Mouse (Mus musculus) forebrain, postnatal 0 days (tissue): ENCODE data around the gene Msrb3. TPM values are rescaled to one million over a fixed set of nuclear protein-coding genes. Genes with fewer than 3 reads are reported as not detected.

Experiments used
- ATAC-seq: fragments of 200-750 bp; cut with Nextera tagmentation; 2 replicates; pipeline ENCODE4 v1.8.0; 2017; ENCODE audit warnings: mild to moderate bottlenecking, moderate library complexity
- DNase-seq: peaks from one replicate; pipeline ENCODE4 v3.0.0-alpha.2; 2015
- H3K27ac ChIP-seq: fragments of 300-500 bp; sonication (generic); 2 replicates; pipeline ENCODE4 v1.5.1; 2014; ENCODE audit warnings: low read depth, mild to moderate bottlenecking, antibody characterized with exemption, low read length, moderate library complexity, mixed read lengths
- H3K27me3 ChIP-seq: fragments of 300-500 bp; sonication (generic); 2 replicates; pipeline ENCODE4 v1.6.1; 2014; ENCODE audit warnings: mild to moderate bottlenecking, low read length, mixed read lengths; ENCODE audit not compliant: insufficient read depth
- H3K36me3 ChIP-seq: fragments of 300-500 bp; sonication (generic); 2 replicates; pipeline ENCODE4 v1.6.1; 2014; ENCODE audit warnings: mild to moderate bottlenecking, moderate library complexity; ENCODE audit not compliant: insufficient read depth
- H3K4me1 ChIP-seq: fragments of 300-500 bp; sonication (generic); 2 replicates; pipeline ENCODE4 v1.6.1; 2014; ENCODE audit warnings: antibody characterized with exemption; ENCODE audit not compliant: insufficient read depth
- H3K4me2 ChIP-seq: fragments of 300-500 bp; sonication (generic); 2 replicates; pipeline ENCODE4 v1.6.1; 2014; ENCODE audit warnings: low read depth, mild to moderate bottlenecking, moderate library complexity
- H3K4me3 ChIP-seq: fragments of 300-500 bp; sonication (generic); 2 replicates; pipeline ENCODE4 v1.5.1; 2014; ENCODE audit warnings: low read depth, low read length, mixed read lengths
- H3K9ac ChIP-seq: fragments of 300-500 bp; sonication (generic); 2 replicates; pipeline ENCODE4 v1.6.1; 2014; ENCODE audit warnings: mild to moderate bottlenecking
- H3K9me3 ChIP-seq: fragments of 300-500 bp; sonication (generic); 2 replicates; pipeline ENCODE4 v1.6.1; 2016; ENCODE audit warnings: low read length
- CTCF ChIP-seq: sonication (generic); IDR thresholded peaks from 2 replicates; pipeline ENCODE4 v1.5.1; 2016; ENCODE audit warnings: antibody characterized with exemption, control low read depth, low read depth
- WGBS: fragments of 180-500 bp; shearing (Covaris S2); extraction: QIAGEN DNeasy Blood & Tissue Kit; methylation state at CpG from one replicate; pipeline ENCODE4 v1.1.7; 2014; 5-methylcytosine and 5-hydroxymethylcytosine counted together
- polyA plus RNA-seq: library from polyadenylated mRNA; unstranded; fragments of >200 nt; fragmentation: Nextera tagmentation; extraction: Ambion mirVana; gene quantifications from 2 replicates; pipeline ENCODE4 v1.2.1, GENCODE M21; 2015
- total RNA-seq: library from RNA; depleted of rRNA; stranded (reverse); fragments of >200 nt; gene quantifications from 2 replicates; pipeline ENCODE4 v1.2.3, GENCODE M21; 2014

Gene Msrb3
- total and polyA plus RNA-seq, 2 experiments from 2014 or later = 1.5 to 6.1 TPM

DNA sequence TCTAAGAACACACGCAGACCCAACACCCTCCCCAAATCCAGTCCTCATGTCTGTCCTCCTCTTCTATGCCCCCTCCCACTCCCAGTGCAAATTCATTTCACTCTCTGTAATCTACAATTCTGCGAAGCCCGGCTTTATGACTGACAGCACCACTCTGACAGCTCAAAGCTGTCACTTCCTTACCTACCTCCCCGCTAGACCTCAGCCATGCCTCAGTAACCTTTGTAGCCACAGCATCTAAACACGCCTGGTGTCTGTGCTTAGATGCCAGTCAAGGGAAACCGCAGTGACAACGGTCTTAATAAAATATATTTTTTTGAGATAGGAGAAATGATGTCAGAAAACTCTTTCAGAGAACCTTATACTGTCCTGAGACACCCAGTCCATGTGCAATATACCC is 72.5 kb downstream of the Msrb3 start:
- Histone ChIP-seq H3K27me3 (no peaks in the 10 kb centered on the region; the same call in 1 of the 2 replicates), H3K27ac (no peak overlapping the region), H3K4me2 (no peak overlapping the region), H3K36me3 (no peaks in the 10 kb centered on the region), H3K9ac (no peak overlapping the region), H3K4me3 (no peak overlapping the region), H3K9me3 (no peaks in the 10 kb centered on the region), H3K4me1 (0 out of 2 replicates have a peak, but pooled peaks cover 2% of the 10 kb centered on the region)
- DNase-seq (peak; percentile 8), ATAC-seq (no peak)
- WGBS = 36% methylated on average over 7 of the region's 7 CpGs
- no peak for TF ChIP-seq CTCF

DNA sequence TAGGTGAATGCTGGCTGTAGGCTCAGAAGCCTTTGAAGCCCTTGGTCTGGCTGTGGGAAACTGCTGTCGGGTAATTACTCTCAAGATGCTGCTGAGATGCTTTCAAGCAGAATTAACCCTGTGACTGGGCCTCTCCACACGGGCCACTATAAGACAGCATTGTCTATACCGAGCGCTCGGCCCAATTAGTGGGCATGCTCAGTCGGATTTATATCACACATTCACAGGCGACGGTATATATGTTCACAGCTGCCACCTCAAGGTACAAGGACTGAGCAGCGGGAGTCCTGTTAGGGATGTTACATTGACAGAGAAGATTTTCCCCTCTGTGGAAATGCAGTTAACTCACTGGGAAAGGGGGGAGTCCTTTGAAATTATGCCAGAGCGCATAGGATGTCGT is 73.3 kb downstream of the Msrb3 start:
- Histone ChIP-seq H3K4me2 (peak overlapping the region; percentile 13; the same call in 1 of the 2 replicates), H3K27ac (no peak overlapping the region), H3K4me1 (0 out of 2 replicates have a peak, but pooled peaks cover 5% of the 10 kb centered on the region), H3K9me3 (no peaks in the 10 kb centered on the region), H3K27me3 (no peaks in the 10 kb centered on the region; the same call in 1 of the 2 replicates), H3K4me3 (no peak overlapping the region), H3K9ac (no peak overlapping the region), H3K36me3 (no peaks in the 10 kb centered on the region)
- ATAC-seq (no peak), DNase-seq (peak; percentile 13)
- WGBS = 11% methylated on average over 11 of the region's 11 CpGs
- TF ChIP-seq CTCF = no peak

DNA sequence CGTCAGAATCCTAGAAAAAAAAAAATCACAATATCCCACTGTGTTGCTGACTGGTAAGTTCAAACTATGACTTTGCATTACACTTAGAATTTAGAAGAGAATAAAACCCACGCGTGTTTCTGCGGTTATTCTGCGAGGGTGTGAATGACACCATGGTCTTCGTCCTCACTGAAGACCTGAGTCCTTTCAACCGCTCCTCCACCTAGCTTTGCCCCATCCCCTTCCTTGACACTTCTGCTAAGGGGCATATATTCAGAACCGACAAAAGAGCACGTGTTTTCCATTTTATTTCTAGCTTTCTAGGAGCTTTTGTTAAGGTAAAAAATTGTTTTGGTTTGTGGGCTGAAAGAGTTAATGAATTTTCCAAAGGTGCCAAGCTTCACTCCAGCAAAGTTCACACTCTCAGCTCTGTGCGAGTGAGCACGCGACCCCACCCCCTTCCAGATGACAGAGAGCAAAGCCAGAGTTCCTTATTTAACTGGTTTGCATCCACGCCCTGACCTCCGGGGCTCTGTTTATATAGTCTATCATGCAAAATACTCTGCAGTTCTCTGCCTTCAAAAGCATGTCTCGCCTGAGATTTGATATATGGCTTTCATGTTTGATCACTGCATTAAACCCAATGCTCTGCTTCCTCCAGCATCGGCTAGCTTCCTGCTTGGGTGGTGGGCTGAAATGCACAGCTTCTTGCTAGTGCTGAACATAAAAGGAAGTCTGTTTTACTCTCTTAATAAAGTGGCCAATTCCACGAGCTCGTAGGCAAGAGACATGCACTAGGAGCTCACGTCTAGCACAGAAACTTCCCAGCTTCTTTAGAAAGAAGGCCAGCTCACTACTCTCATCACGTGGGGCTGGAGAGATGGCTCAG is 77.2 kb downstream of the Msrb3 start:
- Histone ChIP-seq H3K27me3 (no peaks in the 10 kb centered on the region; the same call in 1 of the 2 replicates), H3K4me1 (0 out of 2 replicates have a peak, but pooled peaks cover 5% of the 10 kb centered on the region), H3K27ac (no peak overlapping the region), H3K4me3 (no peak overlapping the region), H3K4me2 (peak overlapping the region; percentile 4; the same call in 1 of the 2 replicates), H3K9ac (no peak overlapping the region), H3K9me3 (no peaks in the 10 kb centered on the region), H3K36me3 (no peaks in the 10 kb centered on the region)
- ATAC-seq (no peak), DNase-seq (peak; percentile 11)
- WGBS = 12% methylated on average over 20 of the region's 20 CpGs
- no peak for TF ChIP-seq CTCF

DNA sequence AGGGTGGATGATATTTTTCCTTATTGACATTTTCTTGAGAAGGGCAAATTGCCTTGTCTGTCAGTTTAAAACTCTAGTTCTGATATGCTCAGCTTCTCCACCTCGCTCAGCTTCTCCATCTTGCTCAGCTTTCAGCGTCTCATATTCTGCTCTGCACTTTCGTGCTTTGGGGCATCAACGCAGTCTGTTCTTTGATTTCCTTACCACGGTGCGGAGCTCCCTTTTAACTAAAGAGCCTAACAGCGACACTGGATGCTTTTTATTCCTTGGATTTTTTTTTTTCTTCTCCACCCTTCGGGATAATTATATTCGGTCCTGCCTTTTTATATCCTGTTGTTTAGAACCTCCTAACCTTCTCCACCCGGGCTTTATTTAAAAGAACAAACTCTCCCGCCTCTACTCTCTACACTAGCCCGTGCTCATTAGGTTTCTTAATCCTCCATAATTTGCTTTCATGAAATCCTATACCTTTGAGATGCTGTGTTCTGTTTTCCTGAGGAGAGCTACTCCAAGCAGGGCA is 78.1 kb downstream of the Msrb3 start:
- Histone ChIP-seq H3K27me3 (no peaks in the 10 kb centered on the region; the same call in 1 of the 2 replicates), H3K4me2 (no peak overlapping the region; the same call in 1 of the 2 replicates), H3K4me3 (no peak overlapping the region), H3K36me3 (no peaks in the 10 kb centered on the region), H3K4me1 (0 out of 2 replicates have a peak, but pooled peaks cover 5% of the 10 kb centered on the region), H3K9ac (no peak overlapping the region), H3K9me3 (no peaks in the 10 kb centered on the region), H3K27ac (no peak overlapping the region)
- 7% methylated on average over 12 of the region's 12 CpGs for WGBS
- peak; percentile 14 for DNase-seq
- no peak for ATAC-seq
- TF ChIP-seq CTCF = no peak

DNA sequence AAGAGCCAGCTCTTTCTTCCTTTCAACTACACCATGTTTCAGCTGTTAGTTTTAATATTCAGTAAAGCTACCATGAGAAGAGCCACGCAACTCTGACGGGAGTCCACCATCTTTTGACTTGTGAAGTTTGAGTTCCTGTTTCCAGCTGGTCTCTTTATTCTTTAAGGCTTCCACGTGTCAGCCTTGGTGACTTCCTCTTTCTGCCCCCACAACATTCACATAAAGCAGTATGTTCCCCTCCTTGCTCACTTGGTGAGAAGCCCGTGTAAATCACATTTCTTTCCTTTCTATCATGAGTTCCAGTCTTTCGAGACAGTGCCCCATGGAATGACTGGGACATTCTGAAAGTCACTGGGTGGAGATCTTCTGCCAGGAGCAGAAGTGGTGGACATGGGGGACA is 83.6 kb downstream of the Msrb3 start:
- WGBS = 84% methylated on average over 5 of the region's 5 CpGs
- no peak for ATAC-seq
- Histone ChIP-seq H3K36me3 (no peaks in the 10 kb centered on the region), H3K27ac (no peak overlapping the region), H3K9me3 (no peaks in the 10 kb centered on the region), H3K27me3 (peaks cover 5% of the 10 kb centered on the region; the same call in 1 of the 2 replicates), H3K4me3 (no peak overlapping the region), H3K4me2 (no peak overlapping the region), H3K9ac (no peak overlapping the region), H3K4me1 (0 out of 2 replicates have a peak, but pooled peaks cover 4% of the 10 kb centered on the region)
- DNase-seq = no peak
- TF ChIP-seq CTCF = no peak

DNA sequence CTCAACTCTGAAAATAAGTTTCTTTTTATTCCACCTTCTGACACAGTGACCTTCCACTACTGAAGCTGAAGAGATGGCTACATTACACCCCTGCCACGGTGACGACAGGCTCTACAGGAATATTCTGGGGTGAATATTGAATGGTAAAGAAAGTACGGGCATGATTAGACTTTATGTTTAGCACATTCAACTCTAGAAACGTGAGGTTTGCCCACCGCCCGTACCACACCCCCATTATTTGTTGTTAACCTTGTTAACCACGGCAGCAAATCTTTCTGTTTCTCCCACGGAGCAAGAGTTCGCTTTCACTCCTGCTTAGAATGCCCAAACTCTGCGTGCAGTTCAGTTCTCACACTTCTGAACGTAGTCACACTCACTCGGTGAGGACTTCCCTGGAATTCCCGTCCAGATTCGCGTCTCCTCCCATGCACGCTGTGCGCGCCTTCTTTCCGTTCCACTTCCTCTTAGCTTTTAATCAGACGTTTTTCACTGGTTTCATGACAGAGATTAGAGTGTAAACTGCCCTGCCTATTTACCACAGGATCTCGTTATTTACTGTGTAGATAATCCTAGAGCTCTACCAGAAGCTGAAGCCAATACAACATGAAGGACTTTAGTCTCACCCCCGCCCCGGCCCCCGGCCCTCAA is 87.0 kb downstream of the Msrb3 start:
- Histone ChIP-seq H3K9ac (no peak overlapping the region), H3K4me2 (peak overlapping the region; percentile 36), H3K27me3 (peaks cover 5% of the 10 kb centered on the region; the same call in 1 of the 2 replicates), H3K9me3 (no peaks in the 10 kb centered on the region), H3K27ac (no peak overlapping the region), H3K36me3 (no peaks in the 10 kb centered on the region), H3K4me1 (0 out of 2 replicates have a peak, but pooled peaks cover 4% of the 10 kb centered on the region), H3K4me3 (peak overlapping the region; percentile 13; the same call in 1 of the 2 replicates)
- TF ChIP-seq CTCF = no peak
- WGBS = 28% methylated on average over 24 of the region's 24 CpGs
- ATAC-seq = no peak
- DNase-seq = peak; percentile 24
